Mouse (Mus musculus) stomach, embryonic 15.5 days (tissue): ENCODE measurements around the gene Klk1b9. TPM values are rescaled to one million over a fixed set of nuclear protein-coding genes. Genes with fewer than 3 reads are reported as not detected.
"Not testable (repeated sequence)": the region's sequence is repeated elsewhere in the genome, so short reads cannot be mapped to it uniquely, and the experiment has no call there.

Experiments
- ATAC-seq: fragments of 200-750 bp; cut with Nextera tagmentation; 2 replicates; pipeline ENCODE4 v1.8.0; 2017; ENCODE audit warnings: low read depth, moderate number of reproducible peaks, moderate TSS enrichment; ENCODE audit not compliant: insufficient read depth, low FRiP score
- H3K27ac ChIP-seq: fragments of 300-500 bp; sonication (generic); 2 replicates; pipeline ENCODE4 v1.5.1; 2015; ENCODE audit warnings: mild to moderate bottlenecking, inconsistent platforms
- H3K27me3 ChIP-seq: fragments of 300-500 bp; sonication (generic); replicated peaks from 2 replicates; pipeline ENCODE4 v1.6.1; 2015; ENCODE audit warnings: inconsistent platforms
- H3K36me3 ChIP-seq: fragments of 300-500 bp; sonication (generic); 2 replicates; pipeline ENCODE4 v1.6.1; 2015; ENCODE audit warnings: inconsistent platforms
- H3K4me1 ChIP-seq: fragments of 300-500 bp; sonication (generic); 2 replicates; pipeline ENCODE4 v1.6.1; 2015; ENCODE audit warnings: inconsistent platforms
- H3K4me2 ChIP-seq: fragments of 300-500 bp; sonication (generic); 2 replicates; pipeline ENCODE4 v1.6.1; 2015; ENCODE audit warnings: mild to moderate bottlenecking, inconsistent platforms
- H3K4me3 ChIP-seq: fragments of 300-500 bp; sonication (generic); replicated peaks from 2 replicates; pipeline ENCODE4 v1.5.1; 2015; ENCODE audit warnings: inconsistent platforms
- H3K9ac ChIP-seq: fragments of 300-500 bp; sonication (generic); 2 replicates; pipeline ENCODE4 v1.6.1; 2015; ENCODE audit warnings: inconsistent platforms
- H3K9me3 ChIP-seq: fragments of 300-500 bp; sonication (generic); 2 replicates; pipeline ENCODE4 v1.6.1; 2016; ENCODE audit warnings: inconsistent platforms
- WGBS: fragments of 180-500 bp; shearing (Covaris S2); methylation state at CpG from one replicate; pipeline ENCODE4 v1.1.7; 2015; 5-methylcytosine and 5-hydroxymethylcytosine counted together
- polyA plus RNA-seq: library from polyadenylated mRNA; unstranded; fragments of >200 nt; fragmentation: Nextera tagmentation; extraction: Ambion mirVana; gene quantifications from 2 replicates; pipeline ENCODE4 v1.2.1, GENCODE M21; 2015

The Klk1b9 gene
- polyA plus RNA-seq, 1 experiment from 2014 or later = not detected

- no peak overlapping the region for H3K9ac ChIP-seq
- no peak overlapping the region for H3K27ac ChIP-seq
Observed at GRCm38 (mm10) chr7:43985657-43986056, 9.8 kb downstream of the Klk1b9 start.

GRCm38 (mm10) chr7:43994821-43995220 lies 19.0 kb downstream of the Klk1b9 start:
- WGBS = 61% methylated on average over 1 of the region's 1 CpGs
- H3K9me3 ChIP-seq, H3K4me3 ChIP-seq, ATAC-seq, H3K27ac ChIP-seq, H3K36me3 ChIP-seq, H3K9ac ChIP-seq, H3K4me1 ChIP-seq, H3K27me3 ChIP-seq, H3K4me2 ChIP-seq: not testable (repeated sequence)

More at GRCm38 (mm10) chr7:43985657-43986056, 9.8 kb downstream of the Klk1b9 start:
- Histone ChIP-seq H3K36me3 (no peaks in the 10 kb centered on the region), H3K4me2 (no peak overlapping the region), H3K4me3 (no peak overlapping the region), H3K9me3 (no peaks in the 10 kb centered on the region), H3K4me1 (no peaks in the 10 kb centered on the region), H3K27me3 (no peaks in the 10 kb centered on the region)
- ATAC-seq = no peak

DNA sequence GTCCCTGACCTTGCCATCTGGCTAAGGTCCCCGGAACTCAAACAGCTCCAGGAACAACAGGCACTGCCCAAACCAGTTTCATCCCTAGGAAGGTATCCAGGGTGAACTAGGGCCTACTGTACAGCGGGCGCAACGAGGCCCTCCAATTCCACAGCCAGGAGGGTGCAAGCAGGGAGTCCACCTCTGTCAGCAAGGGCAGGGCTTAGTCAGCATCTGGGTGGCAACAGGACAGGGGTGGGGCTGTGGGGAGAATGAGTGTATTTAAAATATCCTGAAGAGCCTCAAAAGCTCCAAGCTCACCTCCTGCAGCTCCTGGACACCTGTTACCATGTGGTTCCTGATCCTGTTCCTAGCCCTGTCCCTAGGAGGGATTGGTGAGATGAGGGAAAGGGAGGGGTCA lies 19.7 kb downstream of the Klk1b9 start, which contains the start of gene Klk1b11:
Klk1b11 (plus strand) TSS at position 301 of the 400 bp plus-strand sequence.
- H3K27ac ChIP-seq, H3K4me1 ChIP-seq, H3K9me3 ChIP-seq, H3K36me3 ChIP-seq, H3K4me3 ChIP-seq, H3K27me3 ChIP-seq, H3K9ac ChIP-seq, H3K4me2 ChIP-seq, ATAC-seq: not testable (repeated sequence)
- WGBS = 75% methylated on average over 4 of the region's 4 CpGs

GRCm38 (mm10) chr7:44004847-44005246 lies 29.0 kb downstream of the Klk1b9 start:
- H3K36me3 ChIP-seq = no peaks in the 10 kb centered on the region
- H3K4me1 ChIP-seq = no peaks in the 10 kb centered on the region
- no peak overlapping the region for H3K27ac ChIP-seq
- no peaks in the 10 kb centered on the region for H3K9me3 ChIP-seq
- no peak overlapping the region for H3K4me3 ChIP-seq
- H3K27me3 ChIP-seq = no peaks in the 10 kb centered on the region
- H3K4me2 ChIP-seq = no peak overlapping the region
- H3K9ac ChIP-seq = no peak overlapping the region
- no peak for ATAC-seq

DNA sequence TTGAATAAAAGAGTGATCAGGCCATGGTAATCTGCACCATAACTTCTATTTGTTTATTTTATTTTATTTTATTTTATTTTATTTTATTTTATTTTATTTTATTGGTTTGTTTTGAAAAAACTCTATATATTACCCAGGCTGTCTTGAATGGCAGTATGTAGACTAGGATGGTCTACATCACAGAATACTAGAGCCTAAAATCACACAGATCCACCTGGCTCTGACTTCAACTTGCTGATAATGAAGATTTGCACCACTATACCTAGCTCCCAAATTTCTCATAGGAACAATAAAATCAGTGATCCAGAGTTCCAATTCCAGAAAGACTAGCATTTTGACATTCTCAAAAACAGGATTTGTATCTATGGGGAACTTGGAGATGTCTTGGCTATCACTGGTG lies 36.0 kb downstream of the Klk1b9 start, which contains the start of gene Klk1b26:
Klk1b26 (plus strand) TSS at position 301 of the 400 bp plus-strand sequence.
- H3K9me3 ChIP-seq, H3K4me2 ChIP-seq, H3K36me3 ChIP-seq, H3K27ac ChIP-seq, H3K27me3 ChIP-seq, H3K4me3 ChIP-seq, H3K9ac ChIP-seq, H3K4me1 ChIP-seq, ATAC-seq: not testable (repeated sequence)

DNA sequence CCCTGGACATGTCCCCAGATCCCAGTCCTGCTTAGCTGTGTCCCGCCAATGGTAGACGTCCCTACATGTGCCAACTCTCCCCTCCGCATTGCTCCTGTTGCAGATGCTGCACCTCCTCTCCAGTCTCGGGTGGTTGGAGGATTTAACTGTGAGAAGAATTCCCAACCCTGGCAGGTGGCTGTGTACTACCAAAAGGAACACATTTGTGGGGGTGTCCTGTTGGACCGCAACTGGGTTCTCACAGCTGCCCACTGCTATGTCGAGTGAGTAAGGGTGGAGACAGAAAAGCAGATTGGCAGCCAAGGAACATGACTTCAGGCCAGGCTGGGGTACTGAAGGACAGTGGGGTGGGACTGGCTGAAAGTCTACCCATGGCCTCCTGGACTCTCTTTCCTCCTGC lies 38.8 kb downstream of the Klk1b9 start:
- H3K27ac ChIP-seq, H3K9me3 ChIP-seq, H3K27me3 ChIP-seq, H3K4me1 ChIP-seq, H3K4me2 ChIP-seq, H3K4me3 ChIP-seq, H3K9ac ChIP-seq, ATAC-seq, H3K36me3 ChIP-seq: not testable (repeated sequence)
- WGBS = 76% methylated on average over 6 of the region's 6 CpGs

DNA sequence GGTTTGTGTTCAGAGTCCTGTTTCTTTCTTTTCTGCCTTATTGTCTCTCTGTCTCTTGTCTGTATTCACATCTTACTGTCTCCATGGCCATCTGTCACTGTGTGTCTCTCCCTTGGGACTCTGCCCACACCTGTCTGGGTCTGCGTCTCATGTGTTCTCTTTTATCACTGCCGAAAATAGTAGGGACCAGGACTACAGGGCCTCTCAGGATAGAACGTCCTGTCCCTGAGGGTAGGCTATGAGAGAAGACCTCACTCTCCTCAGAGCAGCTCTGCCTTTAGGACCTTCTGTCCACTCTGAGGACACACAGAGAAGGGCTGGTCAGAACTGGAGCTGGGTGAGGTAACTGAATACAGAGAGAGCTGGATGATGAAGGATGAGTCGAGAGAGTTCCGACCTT lies 39.2 kb downstream of the Klk1b9 start:
- Histone ChIP-seq H3K9ac (no peak overlapping the region), H3K4me2 (no peak overlapping the region), H3K36me3 (no peaks in the 10 kb centered on the region), H3K4me1 (no peaks in the 10 kb centered on the region), H3K27ac (no peak overlapping the region), H3K27me3 (no peaks in the 10 kb centered on the region), H3K4me3 (no peak overlapping the region), H3K9me3 (no peaks in the 10 kb centered on the region)
- ATAC-seq = no peak
- 81% methylated on average over 5 of the region's 5 CpGs for WGBS

Other genes with a start within 250 kb of the Klk1b9 start
- gene Klk12, start 207.2 kb upstream of the Klk1b9 start, polyA plus RNA-seq = 0.57 and 2.4 TPM in 2 replicates
- gene Klk11, start 201.5 kb upstream of the Klk1b9 start, polyA plus RNA-seq = 4.0 and 8.7 TPM in 2 replicates
- 4.1 and 17.4 TPM in 2 replicates for gene Klk10, start 195.0 kb upstream of the Klk1b9 start, polyA plus RNA-seq
- gene Klk9, start 184.2 kb upstream of the Klk1b9 start, polyA plus RNA-seq = 0.17 and 0.77 TPM in 2 replicates
- 17.8 and 24.5 TPM in 2 replicates for gene Klk8, start 178.5 kb upstream of the Klk1b9 start, polyA plus RNA-seq
- not detected in 2 replicates for gene Klk7, start 164.8 kb upstream of the Klk1b9 start, polyA plus RNA-seq
- gene Klk6, start 151.6 kb upstream of the Klk1b9 start, polyA plus RNA-seq = 0.18 and 0.32 TPM in 2 replicates
- not detected in 2 replicates for gene Klk5, start 134.1 kb upstream of the Klk1b9 start, polyA plus RNA-seq
- gene Klk4, start 94.9 kb upstream of the Klk1b9 start, polyA plus RNA-seq = not detected in 2 replicates
- not detected in 2 replicates for gene Klk15, start 42.3 kb upstream of the Klk1b9 start, polyA plus RNA-seq
- 1.4 and 1.7 TPM in 2 replicates for gene Klk1b8, start 25.4 kb upstream of the Klk1b9 start, polyA plus RNA-seq
- gene Klk1b1, start 9.3 kb upstream of the Klk1b9 start, polyA plus RNA-seq = not detected in 2 replicates
- gene Klk1b11, start 19.8 kb downstream of the Klk1b9 start, polyA plus RNA-seq = 0.26 TPM in 1 of 2 replicates, not detected in the other
- 0.13 TPM in 1 of 2 replicates, not detected in the other for gene Klk1b26, start 36.1 kb downstream of the Klk1b9 start, polyA plus RNA-seq
- gene Klk1b27, start 76.2 kb downstream of the Klk1b9 start, polyA plus RNA-seq = not detected in 2 replicates
- gene Klk1b21, start 126.3 kb downstream of the Klk1b9 start, polyA plus RNA-seq = not detected in 2 replicates
- not detected in 2 replicates for gene Klk1b22, start 136.6 kb downstream of the Klk1b9 start, polyA plus RNA-seq
- 0.09 TPM in 1 of 2 replicates, not detected in the other for gene Klk1b16, start 160.7 kb downstream of the Klk1b9 start, polyA plus RNA-seq
- 0.15 TPM in 1 of 2 replicates, not detected in the other for gene Klk1b24, start 212.2 kb downstream of the Klk1b9 start, polyA plus RNA-seq
- gene Klk1b3, start 222.1 kb downstream of the Klk1b9 start, polyA plus RNA-seq = 0.85 and 0.95 TPM in 2 replicates
- 0.22 and 0.32 TPM in 2 replicates for gene Klk1b4, start 231.4 kb downstream of the Klk1b9 start, polyA plus RNA-seq
- 0.13 and 0.15 TPM in 2 replicates for gene Klk1b5, start 239.9 kb downstream of the Klk1b9 start, polyA plus RNA-seq
- gene Klk1, start 249.3 kb downstream of the Klk1b9 start, polyA plus RNA-seq = 16.1 and 19.4 TPM in 2 replicates